Mouse (Mus musculus) intestine, postnatal 0 days (tissue): ENCODE results near the gene Cbwd1. TPM values are rescaled to one million over a fixed set of nuclear protein-coding genes. Genes with fewer than 3 reads are reported as not detected.
A peak's percentile ranks its signal among the peaks of the same experiment; 100 is the strongest.

Experiments used
- ATAC-seq: fragments of 200-750 bp; cut with Nextera tagmentation; 2 replicates; pipeline ENCODE4 v1.8.0; 2017; ENCODE audit warnings: mild to moderate bottlenecking, moderate TSS enrichment, moderate library complexity
- H3K27ac ChIP-seq: fragments of 300-500 bp; sonication (generic); 2 replicates; pipeline ENCODE4 v1.5.1; 2014; ENCODE audit warnings: mild to moderate bottlenecking, low read depth, low read length, moderate library complexity
- H3K27me3 ChIP-seq: fragments of 300-500 bp; sonication (generic); replicated peaks from 2 replicates; pipeline ENCODE4 v1.6.1; 2014; ENCODE audit warnings: low read length, mixed read lengths; ENCODE audit not compliant: control insufficient read depth, insufficient read depth
- H3K36me3 ChIP-seq: fragments of 300-500 bp; sonication (generic); 2 replicates; pipeline ENCODE4 v1.6.1; 2014; ENCODE audit warnings: mild to moderate bottlenecking, moderate library complexity; ENCODE audit not compliant: control insufficient read depth, insufficient read depth
- H3K4me1 ChIP-seq: fragments of 300-500 bp; sonication (generic); replicated peaks from 2 replicates; pipeline ENCODE4 v1.6.1; 2014; ENCODE audit warnings: antibody characterized with exemption, low read length, mixed read lengths; ENCODE audit not compliant: control insufficient read depth, insufficient read depth
- H3K4me2 ChIP-seq: fragments of 300-500 bp; sonication (generic); replicated peaks from 2 replicates; pipeline ENCODE4 v1.6.1; 2014; ENCODE audit warnings: low read depth, mild to moderate bottlenecking, moderate library complexity
- H3K4me3 ChIP-seq: fragments of 300-500 bp; sonication (generic); 2 replicates; pipeline ENCODE4 v1.5.1; 2014; ENCODE audit warnings: low read depth, low read length
- H3K9ac ChIP-seq: fragments of 300-500 bp; sonication (generic); 2 replicates; pipeline ENCODE4 v1.6.1; 2014; ENCODE audit warnings: mild to moderate bottlenecking, low read depth, low read length
- H3K9me3 ChIP-seq: fragments of 300-500 bp; sonication (generic); 2 replicates; pipeline ENCODE4 v1.6.1; 2016; ENCODE audit warnings: mixed run types; ENCODE audit not compliant: control insufficient read depth
- CTCF ChIP-seq: sonication (generic); IDR thresholded peaks from 2 replicates; pipeline ENCODE4 v1.5.1; 2016; ENCODE audit warnings: low read depth, mild to moderate bottlenecking, control low read depth, antibody characterized with exemption, moderate library complexity
- WGBS: fragments of 180-500 bp; shearing (Covaris S2); extraction: QIAGEN DNeasy Blood & Tissue Kit; methylation state at CpG from one replicate; pipeline ENCODE4 v1.1.7; 2014; 5-methylcytosine and 5-hydroxymethylcytosine counted together
- polyA plus RNA-seq: library from polyadenylated mRNA; unstranded; fragments of >200 nt; fragmentation: Nextera tagmentation; extraction: Ambion mirVana; gene quantifications from 2 replicates; pipeline ENCODE4 v1.2.1, GENCODE M21; 2015

Gene Cbwd1
- polyA plus RNA-seq, 1 experiment from 2014 or later = 10.4 TPM

DNA sequence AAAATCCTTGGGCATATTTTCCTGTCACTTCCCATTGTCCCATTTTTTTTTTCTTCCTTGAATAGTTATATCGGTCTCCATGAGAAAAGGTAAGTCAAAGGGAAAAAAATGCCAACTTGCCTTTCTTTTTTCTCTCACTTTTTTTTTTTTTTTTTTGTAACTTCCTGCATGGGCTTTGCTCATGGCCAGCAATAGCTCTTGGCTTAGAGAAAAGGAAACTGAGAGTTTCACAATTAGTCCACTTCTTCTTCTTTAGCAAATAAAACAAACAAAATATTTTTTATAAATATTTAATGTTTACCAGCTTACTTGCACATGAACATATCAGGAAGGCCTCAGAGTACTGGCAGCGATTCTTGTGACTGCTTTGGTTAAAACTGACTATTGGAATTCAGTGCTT is 4.8 kb upstream of the Cbwd1 start:
- no peak overlapping the region for H3K4me2 ChIP-seq
- no peaks in the 10 kb centered on the region for H3K4me1 ChIP-seq
- 0 out of 2 replicates have a peak overlapping the region, but pooled peaks have one; percentile 23 for H3K27ac ChIP-seq
- H3K4me3 ChIP-seq = no peak overlapping the region
- H3K9me3 ChIP-seq = no peaks in the 10 kb centered on the region
- WGBS = 49% methylated on average over 2 of the region's 2 CpGs
- TF ChIP-seq CTCF = no peak
- no peak overlapping the region for H3K9ac ChIP-seq
- no peaks in the 10 kb centered on the region for H3K27me3 ChIP-seq
- no peaks in the 10 kb centered on the region for H3K36me3 ChIP-seq
- no peak for ATAC-seq

GRCm38 (mm10) chr19:24958531-24958930 is 2.9 kb downstream of the Cbwd1 start:
- peak; percentile 75 for TF ChIP-seq CTCF
- H3K9me3 ChIP-seq = no peaks in the 10 kb centered on the region
- WGBS = 36% methylated on average over 3 of the region's 3 CpGs
- H3K9ac ChIP-seq = no peak overlapping the region
- no peak overlapping the region for H3K4me2 ChIP-seq
- no peak overlapping the region for H3K4me3 ChIP-seq
- no peak overlapping the region for H3K27ac ChIP-seq
- no peaks in the 10 kb centered on the region for H3K4me1 ChIP-seq
- H3K36me3 ChIP-seq = peaks cover 12% of the 10 kb centered on the region; the same call in 1 of the 2 replicates
- no peaks in the 10 kb centered on the region for H3K27me3 ChIP-seq
- no peak for ATAC-seq

GRCm38 (mm10) chr19:24945521-24946262 is 15.7 kb downstream of the Cbwd1 start:
- H3K4me2 ChIP-seq = no peak overlapping the region
- no peaks in the 10 kb centered on the region for H3K27me3 ChIP-seq
- no peak overlapping the region for H3K27ac ChIP-seq
- TF ChIP-seq CTCF = no peak
- no peak overlapping the region for H3K9ac ChIP-seq
- H3K4me1 ChIP-seq = no peaks in the 10 kb centered on the region
- H3K4me3 ChIP-seq = no peak overlapping the region
- H3K9me3 ChIP-seq = no peaks in the 10 kb centered on the region
- no peak for ATAC-seq
- 0 out of 2 replicates have a peak, but pooled peaks cover 10% of the 10 kb centered on the region for H3K36me3 ChIP-seq

DNA sequence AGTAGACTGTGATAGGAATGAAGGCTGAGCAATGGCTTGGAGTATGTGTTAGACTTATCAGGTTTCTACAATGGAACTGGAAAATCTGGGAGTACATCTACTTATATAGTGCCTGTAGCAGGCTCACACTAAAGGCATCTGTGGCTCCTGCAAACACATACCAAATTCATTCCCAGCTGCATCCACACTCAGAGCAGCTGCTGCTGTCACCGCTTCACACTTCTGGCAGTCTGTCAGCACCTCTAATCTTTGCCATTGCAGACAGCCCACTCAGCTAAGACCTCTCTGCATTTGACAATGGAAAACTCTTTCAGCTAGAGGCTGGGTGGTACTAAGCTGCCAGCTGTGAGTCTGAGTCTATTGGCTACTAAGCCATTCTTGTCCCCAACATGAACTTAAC is 24.3 kb downstream of the Cbwd1 start:
- H3K4me1 ChIP-seq = no peaks in the 10 kb centered on the region
- ATAC-seq = no peak
- no peaks in the 10 kb centered on the region for H3K9me3 ChIP-seq
- WGBS = 62% methylated on average over 1 of the region's 1 CpGs
- H3K27me3 ChIP-seq = no peaks in the 10 kb centered on the region
- no peak for TF ChIP-seq CTCF
- 0 out of 2 replicates have a peak, but pooled peaks cover 3% of the 10 kb centered on the region for H3K36me3 ChIP-seq
- H3K4me3 ChIP-seq = no peak overlapping the region
- no peak overlapping the region for H3K4me2 ChIP-seq
- H3K27ac ChIP-seq = no peak overlapping the region
- no peak overlapping the region for H3K9ac ChIP-seq

DNA sequence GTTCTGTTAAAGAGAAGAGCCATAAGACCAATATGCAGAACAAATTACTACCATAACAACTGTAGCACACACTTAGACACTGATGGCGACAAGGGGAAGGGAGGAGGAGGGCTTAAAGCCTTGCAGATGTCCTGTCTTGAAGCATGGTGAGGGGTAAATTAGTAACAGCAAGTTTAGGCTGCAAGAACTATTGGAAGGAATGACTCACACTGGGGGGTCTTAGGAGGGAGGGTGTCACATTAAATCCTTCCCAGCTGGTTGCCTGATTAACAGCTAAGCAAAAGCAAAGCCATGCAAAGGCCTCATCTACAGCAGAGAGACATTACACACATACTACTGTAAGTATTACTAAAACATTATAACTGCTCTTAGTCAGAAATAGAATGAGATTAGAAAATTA is 32.4 kb downstream of the Cbwd1 start:
- no peak overlapping the region for H3K4me2 ChIP-seq
- TF ChIP-seq CTCF = no peak
- no peaks in the 10 kb centered on the region for H3K9me3 ChIP-seq
- no peak overlapping the region for H3K9ac ChIP-seq
- H3K4me3 ChIP-seq = no peak overlapping the region
- H3K4me1 ChIP-seq = no peaks in the 10 kb centered on the region
- no peaks in the 10 kb centered on the region; the same call in 1 of the 2 replicates for H3K36me3 ChIP-seq
- no peak overlapping the region for H3K27ac ChIP-seq
- ATAC-seq = no peak
- no peaks in the 10 kb centered on the region for H3K27me3 ChIP-seq
- 61% methylated on average over 1 of the region's 1 CpGs for WGBS

- ATAC-seq = no peak
- Histone ChIP-seq H3K9me3 (no peaks in the 10 kb centered on the region), H3K27me3 (no peaks in the 10 kb centered on the region), H3K4me3 (no peak overlapping the region), H3K9ac (no peak overlapping the region), H3K27ac (no peak overlapping the region), H3K36me3 (peaks cover 13% of the 10 kb centered on the region), H3K4me1 (no peaks in the 10 kb centered on the region), H3K4me2 (no peak overlapping the region)
- 91% methylated on average over 5 of the region's 5 CpGs for WGBS
- TF ChIP-seq CTCF = no peak
Observed at GRCm38 (mm10) chr19:24920866-24921265, 40.5 kb downstream of the Cbwd1 start.
